Mouse (Mus musculus) central nervous system, embryonic 14 days (tissue): ENCODE results near the gene Gm21083. TPM values are rescaled to one million over a fixed set of nuclear protein-coding genes. Genes with fewer than 3 reads are reported as not detected.

ENCODE experiments used
- polyA plus RNA-seq: library from polyadenylated mRNA; depleted of rRNA; stranded (reverse); fragments of >200 nt; gene quantifications from 2 replicates; pipeline ENCODE4 v1.2.3, GENCODE M21; 2012; rRNA removed

Gene Gm21083
- not detected in 2 replicates for polyA plus RNA-seq

GRCm38 (mm10) chr5:15577033-15577432, at the start of gene Gm21083:
Gm21083 (plus strand) TSS chr5:15577333.

DNA sequence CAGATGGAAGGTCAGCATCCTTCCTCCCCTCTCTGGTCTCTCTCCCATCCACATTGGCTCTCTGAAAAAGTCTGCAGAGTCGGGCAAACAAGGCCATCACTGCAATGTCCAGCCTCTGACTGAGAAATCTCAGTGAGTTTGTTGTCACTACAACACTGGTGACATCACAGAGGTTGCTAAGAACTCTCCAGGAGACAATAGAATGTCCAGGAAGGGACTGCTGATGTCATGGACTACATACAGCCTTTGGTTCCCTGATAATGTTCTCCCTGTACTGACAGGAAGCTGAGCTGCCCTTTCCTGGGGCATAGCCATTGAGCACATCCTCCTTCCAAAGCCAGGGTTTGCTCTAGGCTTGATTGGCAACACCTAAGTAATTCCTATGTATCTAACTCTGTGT, 48.0 kb upstream of the Gm21083 start, which contains the start of gene Gm21190:
Gene Gm21190, minus strand, starts transcription at position 101 of the 400 bp plus-strand sequence.

DNA sequence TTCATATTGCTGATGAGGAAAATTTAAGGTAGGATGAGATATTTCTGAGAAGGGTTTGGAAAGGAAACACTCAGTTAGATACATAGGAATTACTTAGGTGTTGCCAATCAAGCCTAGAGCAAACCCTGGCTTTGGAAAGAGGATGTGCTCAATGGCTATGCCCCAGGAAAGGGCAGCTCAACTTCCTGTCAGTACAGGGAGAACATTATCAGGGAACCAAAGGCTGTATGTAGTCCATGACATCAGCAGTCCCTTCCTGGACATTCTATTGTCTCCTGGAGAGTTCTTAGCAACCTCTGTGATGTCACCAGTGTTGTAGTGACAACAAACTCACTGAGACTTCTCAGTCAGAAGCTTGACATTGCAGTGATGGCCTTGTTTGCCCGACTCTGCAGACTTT, 41.6 kb downstream of the Gm21083 start, which contains the start of gene Speer4d:
Gene Speer4d, plus strand, starts transcription at position 301 of the 400 bp plus-strand sequence.

Other genes with a start within 250 kb of the Gm21083 start
- not detected in 2 replicates for gene Gm21149, start 100.8 kb upstream of the Gm21083 start, polyA plus RNA-seq
- gene Gm21190, start 48.1 kb upstream of the Gm21083 start, polyA plus RNA-seq = not detected in 2 replicates
- gene Speer4d, start 41.7 kb downstream of the Gm21083 start, polyA plus RNA-seq = not detected in 2 replicates
- gene 4930572O03Rik, start 79.7 kb downstream of the Gm21083 start, polyA plus RNA-seq = not detected in 2 replicates
- gene Speer4c, start 136.9 kb downstream of the Gm21083 start, polyA plus RNA-seq = not detected in 2 replicates